Mouse (Mus musculus) small intestine, adult 2 months (tissue): ENCODE data around the gene Slc7a5.

Experiments used
- CTCF ChIP-seq: fragments of 200-500 bp; IDR thresholded peaks from 2 replicates; pipeline ENCODE4 v1.5.1; 2012; ENCODE audit warnings: low read depth, mild to moderate bottlenecking, control low read depth, inconsistent platforms, low read length, moderate library complexity, mixed read lengths; ENCODE audit not compliant: insufficient replicate concordance, insufficient read length; ENCODE audit errors: extremely low read depth
- POLR2A ChIP-seq: fragments of 200-500 bp; IDR thresholded peaks from 2 replicates; pipeline ENCODE4 v1.6.1; 2012; ENCODE audit warnings: low read depth, mild to moderate bottlenecking, control low read depth, inconsistent platforms, low read length, moderate library complexity

DNA sequence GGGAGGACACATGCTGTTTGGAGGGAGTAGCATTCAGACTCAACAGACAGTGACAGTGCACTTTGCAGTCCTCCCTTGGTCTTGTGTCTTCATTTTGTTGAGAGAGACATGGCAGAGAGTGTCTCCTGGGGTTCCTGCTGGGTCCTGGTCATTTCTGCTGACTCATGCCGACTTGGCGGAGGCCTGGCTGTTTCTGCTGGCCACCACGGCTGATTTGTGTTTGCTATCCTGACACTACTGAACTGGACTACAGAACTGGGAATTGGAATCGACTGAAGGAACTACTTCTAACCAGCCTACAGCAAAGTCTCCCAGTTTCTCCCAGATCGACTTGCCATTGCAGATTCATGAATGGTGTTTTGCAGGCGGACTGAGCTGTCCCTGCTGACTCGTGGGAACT, 31.2 kb upstream of the Slc7a5 start:
- TF ChIP-seq CTCF: no peak
- no peak for TF ChIP-seq POLR2A
